Mouse (Mus musculus) stomach, embryonic 14.5 days (tissue): Measurements from ENCODE around the gene Rnf43. TPM values are rescaled to one million over a fixed set of nuclear protein-coding genes. Genes with fewer than 3 reads are reported as not detected.

Experiments
- ATAC-seq: fragments of 200-750 bp; cut with Nextera tagmentation; 2 replicates; pipeline ENCODE4 v1.8.0; 2017; ENCODE audit warnings: low read depth, moderate TSS enrichment; ENCODE audit not compliant: insufficient number of reproducible peaks, insufficient read depth, low FRiP score
- H3K27ac ChIP-seq: fragments of 300-500 bp; sonication (generic); 2 replicates; pipeline ENCODE4 v1.5.1; 2014; ENCODE audit warnings: mild to moderate bottlenecking, low read length, moderate library complexity, mixed read lengths
- H3K27me3 ChIP-seq: fragments of 300-500 bp; sonication (generic); 2 replicates; pipeline ENCODE4 v1.6.1; 2014; ENCODE audit warnings: low read length, control low read depth, mixed read lengths; ENCODE audit not compliant: control insufficient read depth, insufficient read depth
- H3K36me3 ChIP-seq: fragments of 300-500 bp; sonication (generic); 2 replicates; pipeline ENCODE4 v1.6.1; 2014; ENCODE audit warnings: mild to moderate bottlenecking, control low read depth, low read length, moderate library complexity, mixed read lengths; ENCODE audit not compliant: control insufficient read depth, insufficient read depth
- H3K4me1 ChIP-seq: fragments of 300-500 bp; sonication (generic); 2 replicates; pipeline ENCODE4 v1.6.1; 2014; ENCODE audit warnings: low read length, control low read depth, mixed read lengths; ENCODE audit not compliant: control insufficient read depth, insufficient read depth
- H3K4me2 ChIP-seq: fragments of 300-500 bp; sonication (generic); replicated peaks from 2 replicates; pipeline ENCODE4 v1.6.1; 2014; ENCODE audit warnings: low read depth, low read length, control low read depth
- H3K4me3 ChIP-seq: fragments of 300-500 bp; sonication (generic); 2 replicates; pipeline ENCODE4 v1.5.1; 2014; ENCODE audit warnings: low read depth, low read length, control low read depth
- H3K9ac ChIP-seq: fragments of 300-500 bp; sonication (generic); replicated peaks from 2 replicates; pipeline ENCODE4 v1.6.1; 2014; ENCODE audit warnings: low read depth, mild to moderate bottlenecking, control low read depth, low read length, moderate library complexity, mixed read lengths
- H3K9me3 ChIP-seq: fragments of 300-500 bp; sonication (generic); 2 replicates; pipeline ENCODE4 v1.6.1; 2016; ENCODE audit warnings: low read depth, low read length, control low read depth; ENCODE audit not compliant: control insufficient read depth
- WGBS: fragments of 180-500 bp; shearing (Covaris S2); extraction: QIAGEN DNeasy Blood & Tissue Kit; methylation state at CpG from one replicate; pipeline ENCODE4 v1.1.7; 2014; 5-methylcytosine and 5-hydroxymethylcytosine counted together
- polyA plus RNA-seq: library from polyadenylated mRNA; unstranded; fragments of >200 nt; fragmentation: Nextera tagmentation; extraction: Ambion mirVana; gene quantifications from 2 replicates; pipeline ENCODE4 v1.2.1, GENCODE M21; 2014

The Rnf43 gene
- 19.7 and 20.2 TPM in 2 replicates for polyA plus RNA-seq

DNA sequence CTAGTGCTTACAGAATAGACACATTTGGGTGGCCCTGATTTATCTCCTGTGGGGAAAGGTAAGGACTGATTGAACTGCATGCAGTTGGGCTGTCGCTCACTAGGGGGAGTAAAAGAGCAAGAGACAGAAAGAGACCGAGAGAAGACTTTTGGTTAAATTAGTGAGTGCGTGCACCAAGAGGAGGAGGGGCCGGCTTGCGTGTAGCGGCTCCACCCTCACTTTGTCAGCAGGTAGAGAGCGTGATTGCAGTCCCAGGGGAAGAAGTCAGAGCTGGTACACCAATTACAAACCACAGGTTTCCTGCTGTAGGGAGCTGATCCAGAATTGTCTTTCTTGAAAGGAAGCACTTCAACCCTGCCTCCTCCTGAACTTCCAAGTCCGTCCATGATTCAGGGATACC, at the start of gene Rnf43:
Rnf43 (plus strand) TSS at position 316 of the 400 bp plus-strand sequence.
- H3K9me3 ChIP-seq, result no peaks in the 10 kb centered on the region
- H3K4me1 ChIP-seq, result no peaks in the 10 kb centered on the region
- no peaks in the 10 kb centered on the region for H3K36me3 ChIP-seq
- H3K9ac ChIP-seq, result peak within 1 kb of the TSS; percentile 50
- peak within 1 kb of the TSS; percentile 44 for H3K27ac ChIP-seq
- under 1% methylated on average over 8 of the region's 8 CpGs for WGBS
- H3K27me3 ChIP-seq, result no peaks in the 10 kb centered on the region
- peak within 1 kb of the TSS; percentile 36 for H3K4me3 ChIP-seq
- peak; percentile 94 for ATAC-seq
- H3K4me2 ChIP-seq, result peak within 1 kb of the TSS; percentile 46

DNA sequence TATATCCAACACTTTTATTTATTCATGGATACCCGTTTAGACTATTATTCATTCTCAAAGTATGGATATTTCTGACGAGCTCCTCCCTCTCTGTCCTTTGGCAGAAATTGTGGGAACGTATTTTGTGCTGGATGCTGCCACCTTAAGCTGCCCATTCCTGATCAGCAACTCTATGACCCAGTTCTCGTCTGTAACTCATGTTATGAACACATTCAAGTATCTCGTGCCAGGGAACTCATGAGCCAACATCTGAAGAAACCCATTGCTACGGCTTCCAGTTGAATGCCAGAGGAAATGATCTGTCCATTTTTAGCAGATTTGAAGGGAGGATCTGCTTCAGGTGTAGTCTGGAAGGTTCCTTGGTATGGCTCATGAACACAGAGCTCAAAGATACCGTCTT, 48.5 kb upstream of the Rnf43 start:
- H3K4me1 ChIP-seq, result no peaks in the 10 kb centered on the region
- H3K36me3 ChIP-seq, result peaks cover 82% of the 10 kb centered on the region
- no peaks in the 10 kb centered on the region for H3K27me3 ChIP-seq
- H3K4me3 ChIP-seq, result no peak overlapping the region
- no peak overlapping the region for H3K4me2 ChIP-seq
- no peak for ATAC-seq
- WGBS, result 89% methylated on average over 7 of the region's 7 CpGs
- no peak overlapping the region for H3K9ac ChIP-seq
- H3K27ac ChIP-seq, result no peak overlapping the region
- 0 out of 2 replicates have a peak, but pooled peaks cover 2% of the 10 kb centered on the region for H3K9me3 ChIP-seq

GRCm38 (mm10) chr11:87615551-87615950, 47.0 kb upstream of the Rnf43 start:
- Histone ChIP-seq H3K36me3 (peaks cover 73% of the 10 kb centered on the region), H3K4me1 (no peaks in the 10 kb centered on the region), H3K4me2 (no peak overlapping the region), H3K9me3 (0 out of 2 replicates have a peak, but pooled peaks cover 2% of the 10 kb centered on the region), H3K27me3 (no peaks in the 10 kb centered on the region), H3K27ac (no peak overlapping the region), H3K4me3 (no peak overlapping the region), H3K9ac (no peak overlapping the region)
- no peak for ATAC-seq
- 90% methylated on average over 5 of the region's 5 CpGs for WGBS

DNA sequence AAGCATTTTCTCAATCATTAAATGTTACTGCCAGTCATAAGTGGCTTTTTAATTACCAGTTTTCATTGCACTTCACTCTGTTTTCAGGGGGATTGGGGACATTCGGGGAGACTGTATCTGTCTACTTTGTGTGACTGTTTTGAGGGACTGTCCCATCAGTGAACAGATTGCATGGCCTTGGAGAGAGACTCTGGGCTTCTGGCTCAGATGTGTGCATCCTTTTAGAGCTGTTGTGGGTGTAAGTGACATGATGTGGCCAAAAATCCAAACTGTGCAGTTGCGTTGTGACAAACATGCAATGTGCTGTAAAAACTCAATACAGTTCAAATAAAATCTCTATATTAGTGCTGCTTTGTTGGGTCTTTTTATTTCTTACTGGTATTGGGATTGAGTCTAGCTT, 46.6 kb upstream of the Rnf43 start:
- peaks cover 69% of the 10 kb centered on the region for H3K36me3 ChIP-seq
- no peak overlapping the region for H3K4me2 ChIP-seq
- H3K27ac ChIP-seq, result no peak overlapping the region
- no peaks in the 10 kb centered on the region for H3K4me1 ChIP-seq
- no peak overlapping the region for H3K9ac ChIP-seq
- ATAC-seq, result no peak
- no peaks in the 10 kb centered on the region for H3K27me3 ChIP-seq
- WGBS, result 99% methylated on average over 2 of the region's 2 CpGs
- no peak overlapping the region for H3K4me3 ChIP-seq
- H3K9me3 ChIP-seq, result 0 out of 2 replicates have a peak, but pooled peaks cover 2% of the 10 kb centered on the region

DNA sequence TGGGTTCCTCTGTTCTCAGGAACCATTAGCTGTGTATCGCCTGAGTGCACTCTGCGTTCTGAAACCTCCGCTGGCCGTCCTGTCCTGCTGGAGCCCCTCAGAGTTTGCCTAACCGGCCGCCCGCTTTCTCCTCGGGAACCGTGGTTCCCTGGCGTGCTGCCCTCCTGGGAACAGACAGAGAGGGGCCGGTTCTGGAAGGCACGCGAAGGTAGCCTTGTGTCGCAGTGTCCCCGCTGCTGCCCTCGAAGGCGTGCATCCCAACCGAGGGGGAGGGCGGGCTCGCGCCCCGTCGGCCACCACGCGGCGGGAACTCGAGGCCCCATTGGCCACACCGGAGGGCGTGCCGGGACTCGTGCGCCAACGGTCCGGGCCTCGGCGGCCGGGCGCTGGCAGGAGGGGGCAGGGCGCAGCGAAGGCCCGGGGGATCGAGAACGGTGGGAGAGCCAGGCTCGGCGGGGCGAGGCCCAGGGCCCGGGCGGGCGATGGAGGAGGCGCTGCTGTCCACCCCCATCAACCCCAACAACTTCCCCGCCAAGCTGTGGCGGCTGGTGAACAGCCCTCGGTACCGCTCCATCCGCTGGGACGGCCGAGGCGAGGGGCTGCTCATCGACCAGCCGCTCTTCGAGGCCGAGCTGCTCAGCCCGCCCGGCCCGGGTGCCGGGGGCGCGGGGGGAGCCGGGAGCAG, 45.6 kb upstream of the Rnf43 start, which contains the start of gene Hsf5:
Hsf5 (plus strand) TSS at position 375 of the 685 bp plus-strand sequence.
- Histone ChIP-seq H3K4me2 (no peak within 1 kb of the TSS), H3K27ac (no peak within 1 kb of the TSS), H3K4me3 (no peak within 1 kb of the TSS), H3K9ac (no peak within 1 kb of the TSS), H3K4me1 (no peaks in the 10 kb centered on the region), H3K36me3 (peaks cover 59% of the 10 kb centered on the region), H3K27me3 (no peaks in the 10 kb centered on the region), H3K9me3 (0 out of 2 replicates have a peak, but pooled peaks cover 2% of the 10 kb centered on the region)
- WGBS, result 87% methylated on average over 67 of the region's 69 CpGs
- ATAC-seq, result no peak

GRCm38 (mm10) chr11:87617606-87618005, 44.9 kb upstream of the Rnf43 start:
- Histone ChIP-seq H3K4me2 (no peak overlapping the region), H3K9me3 (0 out of 2 replicates have a peak, but pooled peaks cover 2% of the 10 kb centered on the region), H3K4me3 (no peak overlapping the region), H3K36me3 (peaks cover 53% of the 10 kb centered on the region), H3K27ac (no peak overlapping the region), H3K27me3 (no peaks in the 10 kb centered on the region), H3K4me1 (no peaks in the 10 kb centered on the region), H3K9ac (no peak overlapping the region)
- no peak for ATAC-seq
- 95% methylated on average over 30 of the region's 32 CpGs for WGBS

DNA sequence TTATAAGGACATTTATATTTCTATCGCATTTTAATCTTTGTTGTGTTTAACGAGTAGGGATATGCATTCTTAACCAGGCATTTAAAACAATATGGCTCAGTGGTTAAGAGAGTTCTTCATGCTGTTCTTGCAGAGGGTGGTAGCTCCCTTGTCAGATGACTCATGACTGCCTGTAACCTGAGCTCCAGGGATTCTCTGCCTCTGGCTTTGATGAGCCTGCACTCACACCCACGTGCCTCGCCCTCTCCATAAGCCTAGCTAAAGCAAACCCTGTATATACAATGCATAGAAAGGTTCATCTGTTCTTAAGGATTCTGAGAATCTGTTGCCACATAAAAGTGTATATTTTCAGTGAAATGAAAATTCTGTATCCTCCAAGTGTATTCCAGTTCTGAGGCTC, 39.4 kb upstream of the Rnf43 start:
- Histone ChIP-seq H3K9me3 (no peaks in the 10 kb centered on the region), H3K4me2 (no peak overlapping the region), H3K27me3 (no peaks in the 10 kb centered on the region), H3K9ac (no peak overlapping the region), H3K4me3 (no peak overlapping the region), H3K27ac (no peak overlapping the region), H3K36me3 (peaks cover 17% of the 10 kb centered on the region), H3K4me1 (no peaks in the 10 kb centered on the region)
- ATAC-seq, result no peak
- WGBS, result 61% methylated on average over 4 of the region's 4 CpGs

- H3K4me2 ChIP-seq, result no peak overlapping the region
- no peak for ATAC-seq
- H3K4me3 ChIP-seq, result no peak overlapping the region
- H3K27me3 ChIP-seq, result no peaks in the 10 kb centered on the region
- H3K36me3 ChIP-seq, result no peaks in the 10 kb centered on the region
- H3K4me1 ChIP-seq, result no peaks in the 10 kb centered on the region
- no peak overlapping the region for H3K27ac ChIP-seq
- H3K9me3 ChIP-seq, result no peaks in the 10 kb centered on the region
- H3K9ac ChIP-seq, result no peak overlapping the region
- 20% methylated on average over 10 of the region's 10 CpGs for WGBS
These were observed 32.7 kb upstream of the Rnf43 start for GRCm38 (mm10) chr11:87629859-87630258.
